Mouse (Mus musculus) common myeloid progenitor, adult 5-6 weeks (primary cell): ENCODE measurements around the gene Ghrl. TPM values are rescaled to one million over a fixed set of nuclear protein-coding genes. Genes with fewer than 3 reads are reported as not detected.

Source experiments
- ATAC-seq: replicated peaks from 2 replicates; pipeline ENCODE4 v1.8.0; 2016; ENCODE audit warnings: low read depth, mild to moderate bottlenecking, moderate TSS enrichment, inconsistent platforms; ENCODE audit not compliant: poor library complexity, severe bottlenecking
- total RNA-seq: library from RNA; stranded (forward); fragments of 200-1000, 187-1606 nt; gene quantifications from 2 replicates; pipeline ENCODE4 v1.2.3, GENCODE M21; 2017

The Ghrl gene
- total RNA-seq, 1 experiment from 2014 or later: not detected

GRCm38 (mm10) chr6:113697222-113698205, 22.2 kb downstream of the Ghrl start:
- ATAC-seq: no peak

- ATAC-seq: peak; percentile 90
Measured at GRCm38 (mm10) chr6:113696582-113697221, 23.0 kb downstream of the Ghrl start, which contains the start of gene Tatdn2. Tatdn2 (plus strand) TSS chr6:113697050.

GRCm38 (mm10) chr6:113695766-113696355, 23.8 kb downstream of the Ghrl start:
- ATAC-seq: no peak

- ATAC-seq: no peak
Measured at GRCm38 (mm10) chr6:113695203-113695602, 24.5 kb downstream of the Ghrl start.

DNA sequence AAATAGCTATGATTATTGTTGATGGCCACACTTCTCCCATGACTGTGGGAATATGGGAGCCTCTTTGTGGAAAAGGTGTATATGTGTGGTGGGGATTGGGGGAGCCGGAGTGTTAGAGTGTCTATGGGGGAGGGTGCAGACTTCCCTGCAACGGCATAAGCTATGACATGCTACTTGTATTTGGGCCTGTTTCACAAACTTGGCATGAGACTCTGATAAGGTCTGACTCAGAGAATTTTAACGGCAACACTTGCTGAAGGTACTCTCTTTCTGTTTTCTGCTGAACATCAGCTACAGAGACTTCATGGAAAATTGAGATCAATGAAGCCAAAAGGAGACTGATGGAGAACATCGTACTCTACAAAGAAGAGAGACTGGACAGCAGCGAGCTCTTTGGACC, 26.3 kb downstream of the Ghrl start:
- no peak for ATAC-seq

GRCm38 (mm10) chr6:113692661-113693133, 27.0 kb downstream of the Ghrl start:
- no peak for ATAC-seq

DNA sequence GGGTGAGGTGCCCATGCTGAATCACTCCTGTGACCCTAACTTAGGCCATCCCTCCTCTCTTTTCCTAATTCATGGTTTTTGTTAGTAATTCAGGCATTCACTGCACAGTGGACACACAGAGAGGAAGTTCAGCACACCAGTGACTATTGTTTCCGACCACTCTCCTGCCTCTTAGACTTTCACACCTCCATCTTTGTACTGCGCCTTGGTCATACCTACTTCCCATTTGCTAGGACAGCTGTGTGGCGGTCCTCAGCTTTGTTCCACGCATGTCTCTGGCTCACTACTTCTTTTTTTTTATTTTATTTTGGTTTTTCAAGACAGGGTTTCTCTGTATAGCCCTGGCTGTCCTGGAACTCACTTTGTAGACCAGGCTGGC, 28.6 kb downstream of the Ghrl start:
- ATAC-seq: peak; percentile 43

- ATAC-seq: peak; percentile 62
Measured at GRCm38 (mm10) chr6:113690400-113691083, 29.1 kb downstream of the Ghrl start.

DNA sequence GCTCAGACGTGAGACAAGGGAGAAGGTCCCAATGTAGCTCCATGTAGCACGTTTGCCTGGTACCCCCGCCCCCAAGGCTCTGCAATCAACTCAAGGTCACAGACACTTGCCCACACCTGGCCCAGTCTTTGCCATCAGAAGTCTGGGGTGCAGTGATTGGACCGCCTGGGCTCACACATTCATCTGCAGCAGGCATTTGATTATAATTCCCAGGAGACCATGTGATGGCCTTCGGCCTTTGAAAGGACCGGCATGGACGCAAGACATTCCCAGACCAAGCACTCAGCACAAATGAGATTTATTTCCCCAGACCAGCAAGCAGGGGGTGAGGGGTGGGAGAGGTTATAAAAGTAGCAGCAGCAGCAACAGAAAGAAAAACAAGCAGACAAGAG, 29.7 kb downstream of the Ghrl start:
- ATAC-seq: no peak

GRCm38 (mm10) chr6:113686551-113687125, 33.0 kb downstream of the Ghrl start:
- no peak for ATAC-seq

- no peak for ATAC-seq
Measured at GRCm38 (mm10) chr6:113683081-113683825, 36.4 kb downstream of the Ghrl start.

DNA sequence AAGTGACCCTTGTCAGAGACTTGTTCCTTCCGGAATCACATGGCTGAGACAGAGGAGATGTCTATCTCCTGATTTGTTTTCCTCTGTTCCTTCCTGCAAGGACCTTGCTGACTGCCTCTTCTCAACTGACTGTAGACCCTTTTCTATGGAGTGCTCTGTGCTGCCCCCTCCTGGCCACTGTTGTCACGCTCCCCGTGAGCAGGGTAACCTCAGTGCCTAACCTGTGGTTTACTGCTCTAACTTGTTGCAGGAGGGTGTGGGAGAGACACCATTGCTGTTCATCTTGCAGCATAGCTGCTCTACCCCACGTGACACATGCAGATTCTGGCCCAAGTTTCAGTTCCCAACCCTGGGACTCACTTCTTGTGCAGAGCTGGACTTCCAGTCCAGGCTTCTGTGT, 38.4 kb downstream of the Ghrl start:
- peak; percentile 83 for ATAC-seq

DNA sequence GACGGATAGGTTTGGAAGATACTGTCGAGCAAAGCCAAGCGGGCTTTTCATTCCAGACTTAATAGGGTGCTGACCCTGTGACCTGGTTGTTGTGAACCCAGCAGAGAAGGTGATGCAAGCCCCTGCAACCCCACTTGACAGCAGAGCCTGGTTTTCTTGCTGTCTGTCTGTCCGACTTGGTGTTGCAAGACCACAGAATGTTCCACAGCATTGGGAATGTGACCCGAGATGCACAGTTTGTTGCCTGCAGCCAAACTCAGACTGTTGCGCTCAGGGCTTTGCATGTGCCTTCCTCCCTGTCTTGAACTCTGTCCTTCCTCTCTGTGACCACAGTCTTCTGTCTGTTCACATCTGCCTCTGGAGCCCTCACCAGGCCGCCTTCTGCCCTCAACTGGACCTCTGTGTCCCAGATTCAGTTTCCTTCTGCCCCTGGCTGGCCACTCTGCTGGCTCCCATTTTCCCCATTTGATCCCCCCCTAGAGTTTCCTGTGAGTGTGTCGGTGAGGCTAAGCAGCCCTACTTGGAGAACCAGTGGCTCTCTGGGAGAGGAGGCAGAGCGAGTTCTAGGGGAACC, 39.6 kb downstream of the Ghrl start:
- ATAC-seq: peak; percentile 26; the same call in 1 of the 2 replicates

- no peak for ATAC-seq
Measured at GRCm38 (mm10) chr6:113678246-113679012, 41.3 kb downstream of the Ghrl start.

- ATAC-seq: peak; percentile 60
Measured at GRCm38 (mm10) chr6:113677070-113677734, 42.5 kb downstream of the Ghrl start.

DNA sequence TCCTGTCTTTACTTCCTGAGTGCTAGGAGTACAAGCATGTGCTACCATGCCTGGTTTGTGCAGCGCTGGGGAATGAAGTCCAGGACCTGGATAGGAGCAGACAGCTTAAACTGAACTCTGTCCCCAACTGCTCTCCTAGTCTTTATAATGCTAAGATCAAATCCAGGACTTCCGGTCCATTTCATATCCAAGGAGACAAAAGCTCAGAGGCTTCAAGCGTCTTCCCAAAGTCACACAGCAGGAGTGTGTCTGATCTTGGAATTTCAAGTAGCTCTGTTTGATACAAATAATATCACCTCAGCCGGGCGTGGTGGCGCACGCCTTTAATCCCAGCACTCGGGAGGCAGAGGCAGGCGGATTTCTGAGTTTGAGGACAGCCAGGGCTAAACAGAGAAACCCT, 43.7 kb downstream of the Ghrl start:
- ATAC-seq: no peak

GRCm38 (mm10) chr6:113675234-113675633, 44.4 kb downstream of the Ghrl start:
- no peak for ATAC-seq
